Comparison of ENCODE assay signal across 9 mouse cellular contexts in the genomic region with DNA sequence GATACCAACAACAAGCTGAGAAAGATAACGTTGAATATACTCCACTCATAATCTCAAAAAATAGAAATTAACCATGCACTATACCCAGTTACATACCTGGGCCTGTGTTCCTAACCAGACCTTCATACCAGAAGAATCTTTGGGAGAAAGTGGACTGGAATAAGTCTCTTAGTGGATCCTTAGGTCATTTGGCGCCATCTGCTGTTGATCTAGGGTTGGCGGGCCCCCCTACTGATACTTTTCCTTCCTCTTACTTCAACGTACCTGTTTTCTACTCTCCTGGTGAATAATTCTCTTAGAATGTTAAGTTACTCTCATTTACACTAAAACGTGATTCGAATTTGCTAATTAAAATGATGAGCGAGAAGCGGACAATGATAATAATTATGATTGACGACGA. TPM values are rescaled to one million over a fixed set of nuclear protein-coding genes. Genes with fewer than 3 reads are reported as not detected.
A peak's percentile ranks its signal among the peaks of the same experiment; 100 is the strongest.
DNase-seq lines count a peak whose midpoint lies in the region; ATAC-seq lines count a peak whose summit lies in the region.
"Had no signal": no experiment of that assay in that cellular context is flagged by ENCODE, and none has a peak within 500 bp of the region (broad histone marks: within the 10 kb centered on the region; RNA-seq: fewer than 3 reads in every experiment).

No protein-coding gene starts in this region.

- no peaks in the 10 kb centered on the region for H3K9me3 ChIP-seq in intestine, embryonic 14.5 days (ENCODE audit: control insufficient read depth, low read length)
- H3K9me3 ChIP-seq in intestine, embryonic 15.5 days, result no peaks in the 10 kb centered on the region
- H3K9me3 ChIP-seq in hindbrain, embryonic 16.5 days (ENCODE audit: control insufficient read depth, low read length), result no peaks in the 10 kb centered on the region
- no peaks in the 10 kb centered on the region for H3K9me3 ChIP-seq in neural tube, embryonic 15.5 days (replicated peaks)
- H3K9me3 ChIP-seq: megakaryocyte, embryonic 14.5 days had no signal

- no peak overlapping the region for H3K9ac ChIP-seq in intestine, embryonic 14.5 days (ENCODE audit: low read length)
- no peak overlapping the region for H3K9ac ChIP-seq in intestine, embryonic 15.5 days
- H3K9ac ChIP-seq in hindbrain, embryonic 16.5 days (ENCODE audit: low read depth, low read length), result no peak overlapping the region
- no peak overlapping the region for H3K9ac ChIP-seq in neural tube, embryonic 15.5 days (replicated peaks)

- intact Hi-C loops in left cerebral cortex, postnatal 36 days (cut with DNase I), result loop anchor here (1.0 to 2.0 kb wide), 2 partner anchors 117 to 451 kb away; no protein-coding TSS in a partner anchor

- 31% methylated on average over 10 of the region's 10 CpGs for WGBS in intestine, embryonic 14.5 days
- WGBS in intestine, embryonic 15.5 days, result 31% methylated on average over 10 of the region's 10 CpGs
- 38% methylated on average over 10 of the region's 10 CpGs for WGBS in hindbrain, embryonic 16.5 days
- WGBS in neural tube, embryonic 15.5 days, result 36% methylated on average over 10 of the region's 10 CpGs

- H3K36me3 ChIP-seq in intestine, embryonic 14.5 days (ENCODE audit: control insufficient read depth, insufficient read depth, low read length), result no peaks in the 10 kb centered on the region
- no peaks in the 10 kb centered on the region for H3K36me3 ChIP-seq in intestine, embryonic 15.5 days
- no peaks in the 10 kb centered on the region for H3K36me3 ChIP-seq in hindbrain, embryonic 16.5 days (ENCODE audit: control insufficient read depth, insufficient read depth, low read length)
- H3K36me3 ChIP-seq in neural tube, embryonic 15.5 days, result no peaks in the 10 kb centered on the region

- no peak overlapping the region for H3K27ac ChIP-seq in intestine, embryonic 14.5 days (ENCODE audit: low read depth)
- no peak overlapping the region for H3K27ac ChIP-seq in intestine, embryonic 15.5 days
- no peak overlapping the region for H3K27ac ChIP-seq in hindbrain, embryonic 16.5 days (ENCODE audit: low read depth, low read length)
- no peak overlapping the region for H3K27ac ChIP-seq in neural tube, embryonic 15.5 days (replicated peaks)

- H3K4me1 ChIP-seq in intestine, embryonic 14.5 days (replicated peaks; ENCODE audit: control insufficient read depth, insufficient read depth, low read length), result no peaks in the 10 kb centered on the region
- H3K4me1 ChIP-seq in intestine, embryonic 15.5 days (replicated peaks), result no peaks in the 10 kb centered on the region
- H3K4me1 ChIP-seq in hindbrain, embryonic 16.5 days (ENCODE audit: control insufficient read depth, insufficient read depth, low read depth, low read length), result no peaks in the 10 kb centered on the region
- no peaks in the 10 kb centered on the region for H3K4me1 ChIP-seq in neural tube, embryonic 15.5 days

- no peak overlapping the region for H3K4me2 ChIP-seq in intestine, embryonic 14.5 days (ENCODE audit: low read length)
- H3K4me2 ChIP-seq in intestine, embryonic 15.5 days (replicated peaks), result no peak overlapping the region
- H3K4me2 ChIP-seq in hindbrain, embryonic 16.5 days (ENCODE audit: low read length), result no peak overlapping the region
- no peak overlapping the region for H3K4me2 ChIP-seq in neural tube, embryonic 15.5 days

- H3K4me3 ChIP-seq in intestine, embryonic 14.5 days (ENCODE audit: low read depth, low read length), result no peak overlapping the region
- no peak overlapping the region for H3K4me3 ChIP-seq in intestine, embryonic 15.5 days (replicated peaks)
- no peak overlapping the region for H3K4me3 ChIP-seq in hindbrain, embryonic 16.5 days (ENCODE audit: low read length)
- H3K4me3 ChIP-seq in neural tube, embryonic 15.5 days (replicated peaks), result no peak overlapping the region
- H3K4me3 ChIP-seq: megakaryocyte, embryonic 14.5 days had no signal

- no peak for ATAC-seq in intestine, embryonic 14.5 days (replicated peaks; ENCODE audit: low FRiP score, low TSS enrichment, low read depth)
- ATAC-seq in intestine, embryonic 15.5 days, result no peak
- ATAC-seq in hindbrain, embryonic 16.5 days, result peak; percentile 45; the same call in 1 of the 2 replicates
- ATAC-seq in neural tube, embryonic 15.5 days (ENCODE audit: low FRiP score), result no peak

- peak; percentile 75 for DNase-seq in intestine, embryonic 14.5 days (ENCODE audit: low spot score)
- peak; percentile 47 for DNase-seq in MEL-GATA-1-ER (ENCODE audit: extremely low read depth, low read depth)
- peak; percentile 32 to 43 for DNase-seq in cerebellum, postnatal 36 days
- DNase-seq in left cerebral cortex, postnatal 36 days (ENCODE audit: low spot score in 2 of 2), result peak; percentile 42 to 44
- DNase-seq in right cerebral cortex, adult 18-20 months, result peak; percentile 47

- no peaks in the 10 kb centered on the region for H3K27me3 ChIP-seq in intestine, embryonic 14.5 days (replicated peaks; ENCODE audit: control insufficient read depth, insufficient read depth, low read length)
- H3K27me3 ChIP-seq in intestine, embryonic 15.5 days (replicated peaks), result no peaks in the 10 kb centered on the region
- H3K27me3 ChIP-seq in hindbrain, embryonic 16.5 days (replicated peaks; ENCODE audit: control insufficient read depth, insufficient read depth, low read length), result no peaks in the 10 kb centered on the region
- H3K27me3 ChIP-seq in neural tube, embryonic 15.5 days (replicated peaks), result no peaks in the 10 kb centered on the region

RNA-seq across cellular contexts. Expression of a gene that starts 35.5 kb away (rescaled TPM):
- polyA plus RNA-seq in intestine, embryonic 14.5 days (2014; fragmentation: Nextera tagmentation; extraction: Ambion mirVana), result 34.0 and 37.8 TPM in 2 replicates
- polyA plus RNA-seq in intestine, embryonic 15.5 days (2015; fragmentation: Nextera tagmentation; extraction: Ambion mirVana), result 41.3 and 41.8 TPM in 2 replicates
- polyA plus RNA-seq in hindbrain, embryonic 16.5 days (2015; fragmentation: Nextera tagmentation; extraction: Ambion mirVana), result 64.4 and 67.0 TPM in 2 replicates
- total RNA-seq in left cerebral cortex, postnatal 36 days (2021), result 10 to 100 TPM; 60.9 to 67.5 TPM
- polyA plus RNA-seq in neural tube, embryonic 15.5 days (2015; fragmentation: Nextera tagmentation; extraction: Ambion mirVana), result 58.0 and 62.4 TPM in 2 replicates
